Mouse (Mus musculus) liver, embryonic 16.5 days (tissue): ENCODE results near the gene Appbp2. TPM values are rescaled to one million over a fixed set of nuclear protein-coding genes. Genes with fewer than 3 reads are reported as not detected.
A peak's percentile ranks its signal among the peaks of the same experiment; 100 is the strongest.

Source experiments
- ATAC-seq: fragments of 200-750 bp; cut with Nextera tagmentation; 2 replicates; pipeline ENCODE4 v1.8.0; 2017; ENCODE audit warnings: low read depth, mild to moderate bottlenecking, moderate number of reproducible peaks, moderate library complexity
- H3K27ac ChIP-seq: fragments of 300-500 bp; sonication (generic); 2 replicates; pipeline ENCODE4 v1.5.1; 2014; ENCODE audit warnings: mild to moderate bottlenecking, low read length
- H3K27me3 ChIP-seq: fragments of 300-500 bp; sonication (generic); 2 replicates; pipeline ENCODE4 v1.6.1; 2014; ENCODE audit warnings: low read depth, low read length, mixed read lengths; ENCODE audit not compliant: control insufficient read depth, insufficient read depth
- H3K36me3 ChIP-seq: fragments of 300-500 bp; sonication (generic); 2 replicates; pipeline ENCODE4 v1.6.1; 2014; ENCODE audit warnings: mild to moderate bottlenecking; ENCODE audit not compliant: control insufficient read depth, insufficient read depth
- H3K4me1 ChIP-seq: fragments of 300-500 bp; sonication (generic); 2 replicates; pipeline ENCODE4 v1.6.1; 2014; ENCODE audit warnings: low read depth, low read length, mixed read lengths; ENCODE audit not compliant: control insufficient read depth
- H3K4me2 ChIP-seq: fragments of 300-500 bp; sonication (generic); 2 replicates; pipeline ENCODE4 v1.6.1; 2014; ENCODE audit warnings: low read depth, low read length, mixed read lengths
- H3K4me3 ChIP-seq: fragments of 300-500 bp; sonication (generic); 2 replicates; pipeline ENCODE4 v1.5.1; 2014; ENCODE audit warnings: low read depth, mild to moderate bottlenecking, low read length
- H3K9ac ChIP-seq: fragments of 300-500 bp; sonication (generic); 2 replicates; pipeline ENCODE4 v1.6.1; 2014; ENCODE audit warnings: low read depth, low read length
- H3K9me3 ChIP-seq: fragments of 300-500 bp; sonication (generic); replicated peaks from 2 replicates; pipeline ENCODE4 v1.6.1; 2016; ENCODE audit warnings: low read length; ENCODE audit not compliant: control insufficient read depth
- WGBS: fragments of 180-500 bp; shearing (Covaris S2); extraction: QIAGEN DNeasy Blood & Tissue Kit; methylation state at CpG from one replicate; pipeline ENCODE4 v1.1.7; 2014; ENCODE audit not compliant: insufficient replicate concordance; 5-methylcytosine and 5-hydroxymethylcytosine counted together
- polyA plus RNA-seq: library from polyadenylated mRNA; unstranded; fragments of >200 nt; fragmentation: Nextera tagmentation; extraction: Ambion mirVana; gene quantifications from 2 replicates; pipeline ENCODE4 v1.2.1, GENCODE M21; 2015

Appbp2 gene
- polyA plus RNA-seq, result 10.9 and 11.4 TPM in 2 replicates

GRCm38 (mm10) chr11:85234990-85235841 lies at the start of gene Appbp2:
TSS of gene Appbp2 (minus strand) at chr11:85235130.
- 3% methylated on average over 48 of the region's 48 CpGs for WGBS
- H3K4me2 ChIP-seq, result peak within 1 kb of the TSS; percentile 94
- no peaks in the 10 kb centered on the region for H3K9me3 ChIP-seq
- H3K27me3 ChIP-seq, result no peaks in the 10 kb centered on the region
- H3K4me3 ChIP-seq, result peak within 1 kb of the TSS; percentile 95
- H3K4me1 ChIP-seq, result peaks cover 13% of the 10 kb centered on the region
- H3K36me3 ChIP-seq, result no peaks in the 10 kb centered on the region
- peak within 1 kb of the TSS; percentile 95 for H3K9ac ChIP-seq
- H3K27ac ChIP-seq, result peak within 1 kb of the TSS; percentile 94
- peak; percentile 90 for ATAC-seq

- Histone ChIP-seq H3K27me3 (no peaks in the 10 kb centered on the region), H3K36me3 (no peaks in the 10 kb centered on the region), H3K27ac (no peak overlapping the region), H3K4me2 (no peak overlapping the region), H3K9ac (no peak overlapping the region), H3K9me3 (no peaks in the 10 kb centered on the region), H3K4me1 (no peaks in the 10 kb centered on the region), H3K4me3 (no peak overlapping the region)
- WGBS, result 71% methylated on average over 15 of the region's 15 CpGs
- no peak for ATAC-seq
Observed at GRCm38 (mm10) chr11:85281219-85281878, 46.4 kb upstream of the Appbp2 start.

DNA sequence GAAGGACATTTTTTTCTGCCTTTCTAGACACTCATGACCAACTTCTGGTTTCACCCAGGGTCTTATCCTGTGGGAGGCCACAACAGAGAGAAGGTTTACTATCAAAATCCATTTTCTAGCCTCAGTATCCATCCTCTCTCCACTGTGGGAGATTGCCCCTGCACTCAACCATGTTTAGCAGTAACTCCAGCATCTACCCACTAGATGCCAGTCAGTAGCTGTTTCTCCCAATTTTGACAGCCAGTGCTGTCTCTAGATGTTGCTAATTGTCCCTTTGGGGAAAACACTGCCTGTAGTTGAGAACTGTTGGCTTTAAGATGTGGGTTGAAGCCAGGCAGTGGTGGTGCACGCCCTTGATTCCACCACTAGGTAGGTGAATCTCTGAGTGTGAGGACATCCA lies 43.2 kb upstream of the Appbp2 start:
- Histone ChIP-seq H3K4me3 (no peak overlapping the region), H3K4me2 (no peak overlapping the region), H3K27ac (no peak overlapping the region), H3K27me3 (no peaks in the 10 kb centered on the region), H3K9ac (no peak overlapping the region), H3K4me1 (no peaks in the 10 kb centered on the region), H3K36me3 (no peaks in the 10 kb centered on the region), H3K9me3 (no peaks in the 10 kb centered on the region)
- 53% methylated on average over 1 of the region's 1 CpGs for WGBS
- ATAC-seq, result no peak

DNA sequence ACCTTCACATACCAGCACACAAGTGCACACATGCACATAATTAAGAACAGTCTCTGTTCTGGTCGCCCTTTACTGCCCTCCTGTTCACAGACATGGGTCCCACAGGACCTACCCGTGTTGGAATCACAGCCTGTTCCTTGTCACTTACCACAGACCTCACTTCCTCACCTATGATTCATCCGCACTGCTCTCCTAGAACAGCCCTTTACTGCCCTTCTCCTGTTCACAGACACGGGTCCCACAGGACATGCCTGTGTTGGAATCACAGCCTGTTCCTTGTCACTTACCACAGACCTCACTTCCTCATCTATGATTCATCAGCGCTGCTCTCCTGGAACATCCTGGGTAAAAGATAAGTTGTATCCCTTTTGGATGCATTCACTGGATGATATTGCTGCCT lies 42.7 kb upstream of the Appbp2 start:
- Histone ChIP-seq H3K36me3 (no peaks in the 10 kb centered on the region), H3K9ac (no peak overlapping the region), H3K4me2 (no peak overlapping the region), H3K27ac (no peak overlapping the region), H3K27me3 (no peaks in the 10 kb centered on the region), H3K4me3 (no peak overlapping the region), H3K9me3 (no peaks in the 10 kb centered on the region), H3K4me1 (no peaks in the 10 kb centered on the region)
- no peak for ATAC-seq
- 40% methylated on average over 5 of the region's 5 CpGs for whole genome bisulfite sequencing

DNA sequence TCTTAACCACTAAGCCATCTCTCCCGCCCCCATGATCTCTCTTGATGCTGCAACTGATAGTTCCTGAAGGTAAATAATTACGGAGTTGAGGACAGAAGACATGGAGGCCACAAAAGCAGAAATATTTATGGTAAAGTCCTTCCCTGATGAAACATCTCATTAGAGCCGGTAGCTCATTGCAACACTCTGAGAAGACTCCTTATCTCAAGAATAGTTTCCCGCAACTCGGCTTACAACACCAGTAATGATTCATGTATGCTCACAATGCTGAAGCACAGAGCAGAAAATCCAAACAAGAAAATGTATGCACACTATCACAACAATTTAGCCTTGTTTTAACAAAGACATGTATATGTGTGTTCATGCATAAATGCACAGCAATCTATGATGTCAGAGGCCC lies 40.2 kb upstream of the Appbp2 start:
- WGBS, result 61% methylated on average over 5 of the region's 5 CpGs
- no peak overlapping the region for H3K4me3 ChIP-seq
- ATAC-seq, result no peak

DNA sequence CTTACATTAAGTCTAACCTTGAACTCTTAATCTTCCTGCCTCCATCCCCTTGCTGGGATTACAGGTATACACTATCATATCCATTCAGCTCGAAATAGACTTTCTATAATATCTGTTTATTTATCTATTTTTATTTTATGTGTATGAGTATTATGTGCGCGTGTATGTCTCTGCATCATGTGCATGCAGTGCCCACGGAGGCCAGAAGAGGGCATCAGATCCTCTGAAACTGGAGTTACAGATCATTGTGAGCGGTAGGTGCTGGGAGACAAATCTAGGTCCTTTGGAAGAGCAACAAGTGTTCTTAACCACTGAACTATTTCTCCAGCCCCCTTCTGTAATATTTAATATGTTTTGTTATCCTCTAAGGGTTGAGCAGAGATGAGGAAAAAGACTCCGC lies 38.4 kb upstream of the Appbp2 start:
- no peak overlapping the region for H3K27ac ChIP-seq
- no peak overlapping the region for H3K9ac ChIP-seq
- no peaks in the 10 kb centered on the region for H3K36me3 ChIP-seq
- H3K9me3 ChIP-seq, result no peaks in the 10 kb centered on the region
- H3K4me1 ChIP-seq, result no peaks in the 10 kb centered on the region
- H3K27me3 ChIP-seq, result no peaks in the 10 kb centered on the region
- no peak overlapping the region for H3K4me2 ChIP-seq
- no peak overlapping the region for H3K4me3 ChIP-seq
- WGBS, result 62% methylated on average over 6 of the region's 6 CpGs
- ATAC-seq, result no peak

More for the DNA sequence above, 40.2 kb upstream of the Appbp2 start:
- no peak overlapping the region for H3K27ac ChIP-seq
- no peaks in the 10 kb centered on the region for H3K27me3 ChIP-seq
- H3K36me3 ChIP-seq, result no peaks in the 10 kb centered on the region
- no peak overlapping the region for H3K9ac ChIP-seq
- no peaks in the 10 kb centered on the region for H3K9me3 ChIP-seq
- no peak overlapping the region for H3K4me2 ChIP-seq
- no peaks in the 10 kb centered on the region for H3K4me1 ChIP-seq

DNA sequence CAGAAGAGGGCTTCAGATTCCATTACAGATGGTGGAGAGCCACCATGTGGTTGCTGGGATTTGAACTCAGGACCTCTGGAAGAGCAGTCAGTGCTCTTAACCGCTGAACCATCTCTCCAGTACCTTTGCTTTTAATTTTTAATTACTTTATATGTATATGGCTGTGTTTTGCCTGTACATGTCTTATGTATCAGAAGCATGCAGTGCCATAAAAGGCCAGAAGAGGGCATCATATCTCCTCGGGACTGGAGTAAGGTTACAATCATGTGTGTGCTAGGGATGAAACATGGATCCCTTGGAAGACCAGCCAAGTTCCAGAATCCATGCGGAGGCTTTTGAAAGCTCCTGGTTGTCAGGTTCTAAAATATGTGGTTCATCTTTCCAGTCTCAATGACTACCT lies 35.7 kb upstream of the Appbp2 start:
- Histone ChIP-seq H3K4me1 (no peaks in the 10 kb centered on the region), H3K36me3 (no peaks in the 10 kb centered on the region), H3K9me3 (no peaks in the 10 kb centered on the region), H3K27ac (no peak overlapping the region), H3K4me3 (no peak overlapping the region), H3K4me2 (no peak overlapping the region), H3K9ac (no peak overlapping the region), H3K27me3 (no peaks in the 10 kb centered on the region)
- 46% methylated on average over 3 of the region's 3 CpGs for WGBS
- no peak for ATAC-seq

- Histone ChIP-seq H3K36me3 (no peaks in the 10 kb centered on the region), H3K4me1 (no peaks in the 10 kb centered on the region), H3K4me3 (no peak overlapping the region), H3K9ac (no peak overlapping the region), H3K27me3 (no peaks in the 10 kb centered on the region), H3K9me3 (no peaks in the 10 kb centered on the region), H3K4me2 (no peak overlapping the region), H3K27ac (no peak overlapping the region)
- ATAC-seq, result no peak
- WGBS, result 80% methylated on average over 1 of the region's 1 CpGs
Observed at GRCm38 (mm10) chr11:85267393-85267792, 32.5 kb upstream of the Appbp2 start.

DNA sequence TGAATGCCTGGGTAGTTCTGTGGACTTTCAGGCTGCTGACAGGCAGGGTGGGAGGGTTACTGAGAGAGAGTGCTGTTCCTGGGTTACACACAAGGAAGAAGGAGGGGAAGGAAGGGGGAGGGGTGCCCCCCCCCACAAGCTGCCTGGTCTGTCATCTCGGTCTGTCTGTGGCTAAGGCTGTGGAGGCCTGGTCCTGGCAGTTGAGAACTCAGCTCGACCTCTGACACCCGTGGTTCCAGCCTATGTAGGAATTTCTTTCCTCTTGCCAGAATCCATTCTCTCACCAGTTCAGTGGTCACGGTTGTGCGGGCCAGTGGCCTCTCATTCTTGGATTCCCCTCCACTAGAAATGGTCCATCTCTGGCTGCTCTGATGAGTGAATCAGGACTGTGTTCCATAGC lies 29.7 kb upstream of the Appbp2 start:
- 36% methylated on average over 5 of the region's 5 CpGs for WGBS
- H3K9me3 ChIP-seq, result no peaks in the 10 kb centered on the region
- H3K36me3 ChIP-seq, result no peaks in the 10 kb centered on the region
- no peak overlapping the region for H3K9ac ChIP-seq
- ATAC-seq, result no peak
- H3K4me2 ChIP-seq, result no peak overlapping the region
- H3K4me1 ChIP-seq, result no peaks in the 10 kb centered on the region
- no peak overlapping the region for H3K27ac ChIP-seq
- no peak overlapping the region for H3K4me3 ChIP-seq
- no peaks in the 10 kb centered on the region for H3K27me3 ChIP-seq
